Mouse (Mus musculus) testis, postnatal 10 days (tissue): ENCODE measurements around the gene Fzd2.

Experiments
- DNase-seq: peaks from one replicate; pipeline ENCODE4 v3.0.0; 2021; ENCODE audit warnings: low spot score

The Fzd2 gene

GRCm38 (mm10) chr11:102619449-102619848 is 15.3 kb downstream of the Fzd2 start:
- DNase-seq = no peak

GRCm38 (mm10) chr11:102623876-102624789 is 19.9 kb downstream of the Fzd2 start:
- DNase-seq = peak; percentile 70

- no peak for DNase-seq
These were observed 20.8 kb downstream of the Fzd2 start for GRCm38 (mm10) chr11:102624888-102625407.

GRCm38 (mm10) chr11:102627171-102627931 is 23.2 kb downstream of the Fzd2 start:
- DNase-seq = no peak

- DNase-seq = no peak
These were observed 24.3 kb downstream of the Fzd2 start for GRCm38 (mm10) chr11:102628529-102628928.

- DNase-seq = no peak
These were observed 25.2 kb downstream of the Fzd2 start for GRCm38 (mm10) chr11:102629375-102629774.

- DNase-seq = no peak
These were observed 26.5 kb downstream of the Fzd2 start for GRCm38 (mm10) chr11:102630731-102631130.

GRCm38 (mm10) chr11:102631203-102631602 is 27.0 kb downstream of the Fzd2 start:
- DNase-seq = no peak

- no peak for DNase-seq
These were observed 28.5 kb downstream of the Fzd2 start for GRCm38 (mm10) chr11:102632725-102633124.

- no peak for DNase-seq
These were observed 29.2 kb downstream of the Fzd2 start for GRCm38 (mm10) chr11:102633379-102633778.

GRCm38 (mm10) chr11:102636887-102637286 is 32.7 kb downstream of the Fzd2 start:
- no peak for DNase-seq

GRCm38 (mm10) chr11:102643891-102644382 is 39.7 kb downstream of the Fzd2 start:
- peak; percentile 52 for DNase-seq

- no peak for DNase-seq
These were observed 42.0 kb downstream of the Fzd2 start for GRCm38 (mm10) chr11:102646226-102646625.

GRCm38 (mm10) chr11:102647885-102648284 is 43.7 kb downstream of the Fzd2 start:
- DNase-seq = no peak

- DNase-seq = peak; percentile 87
These were observed 47.2 kb downstream of the Fzd2 start for GRCm38 (mm10) chr11:102651381-102651780.

- DNase-seq = no peak
These were observed 48.6 kb downstream of the Fzd2 start for GRCm38 (mm10) chr11:102652844-102653243.

- no peak for DNase-seq
These were observed 51.7 kb downstream of the Fzd2 start for GRCm38 (mm10) chr11:102655888-102656287.

GRCm38 (mm10) chr11:102656326-102656926 is 52.2 kb downstream of the Fzd2 start:
- DNase-seq = no peak

- DNase-seq = no peak
These were observed 52.7 kb downstream of the Fzd2 start for GRCm38 (mm10) chr11:102656931-102657330.
